Mouse (Mus musculus) midbrain, embryonic 12.5 days (tissue): ENCODE measurements around the gene Iqcg. TPM values are rescaled to one million over a fixed set of nuclear protein-coding genes. Genes with fewer than 3 reads are reported as not detected.

Experiments
- ATAC-seq: fragments of 200-750 bp; cut with Nextera tagmentation; 2 replicates; pipeline ENCODE4 v1.8.0; 2017; ENCODE audit warnings: low read depth, moderate TSS enrichment, moderate library complexity; ENCODE audit not compliant: low FRiP score
- H3K27ac ChIP-seq: fragments of 300-500 bp; sonication (generic); replicated peaks from 2 replicates; pipeline ENCODE4 v1.5.1; 2016; ENCODE audit warnings: mild to moderate bottlenecking
- H3K27me3 ChIP-seq: fragments of 300-500 bp; sonication (generic); 2 replicates; pipeline ENCODE4 v1.6.1; 2016; ENCODE audit warnings: mild to moderate bottlenecking
- H3K36me3 ChIP-seq: fragments of 300-500 bp; sonication (generic); 2 replicates; pipeline ENCODE4 v1.6.1; 2016
- H3K4me1 ChIP-seq: fragments of 300-500 bp; sonication (generic); 2 replicates; pipeline ENCODE4 v1.6.1; 2016
- H3K4me2 ChIP-seq: fragments of 300-500 bp; sonication (generic); replicated peaks from 2 replicates; pipeline ENCODE4 v1.6.1; 2016; ENCODE audit warnings: mild to moderate bottlenecking, moderate library complexity
- H3K4me3 ChIP-seq: fragments of 300-500 bp; sonication (generic); 2 replicates; pipeline ENCODE4 v1.5.1; 2016; ENCODE audit warnings: mild to moderate bottlenecking
- H3K9ac ChIP-seq: fragments of 300-500 bp; sonication (generic); replicated peaks from 2 replicates; pipeline ENCODE4 v1.6.1; 2016; ENCODE audit warnings: mild to moderate bottlenecking, moderate library complexity
- H3K9me3 ChIP-seq: fragments of 300-500 bp; sonication (generic); 2 replicates; pipeline ENCODE4 v1.6.1; 2016; ENCODE audit warnings: mild to moderate bottlenecking
- WGBS: fragments of 180-500 bp; shearing (Covaris S2); methylation state at CpG from one replicate; pipeline ENCODE4 v1.1.7; 2016; 5-methylcytosine and 5-hydroxymethylcytosine counted together
- polyA plus RNA-seq: library from polyadenylated mRNA; unstranded; fragments of >200 nt; fragmentation: Nextera tagmentation; extraction: Ambion mirVana; gene quantifications from 2 replicates; pipeline ENCODE4 v1.2.1, GENCODE M21; 2016

The Iqcg gene
- 4.2 and 5.1 TPM in 2 replicates for polyA plus RNA-seq

DNA sequence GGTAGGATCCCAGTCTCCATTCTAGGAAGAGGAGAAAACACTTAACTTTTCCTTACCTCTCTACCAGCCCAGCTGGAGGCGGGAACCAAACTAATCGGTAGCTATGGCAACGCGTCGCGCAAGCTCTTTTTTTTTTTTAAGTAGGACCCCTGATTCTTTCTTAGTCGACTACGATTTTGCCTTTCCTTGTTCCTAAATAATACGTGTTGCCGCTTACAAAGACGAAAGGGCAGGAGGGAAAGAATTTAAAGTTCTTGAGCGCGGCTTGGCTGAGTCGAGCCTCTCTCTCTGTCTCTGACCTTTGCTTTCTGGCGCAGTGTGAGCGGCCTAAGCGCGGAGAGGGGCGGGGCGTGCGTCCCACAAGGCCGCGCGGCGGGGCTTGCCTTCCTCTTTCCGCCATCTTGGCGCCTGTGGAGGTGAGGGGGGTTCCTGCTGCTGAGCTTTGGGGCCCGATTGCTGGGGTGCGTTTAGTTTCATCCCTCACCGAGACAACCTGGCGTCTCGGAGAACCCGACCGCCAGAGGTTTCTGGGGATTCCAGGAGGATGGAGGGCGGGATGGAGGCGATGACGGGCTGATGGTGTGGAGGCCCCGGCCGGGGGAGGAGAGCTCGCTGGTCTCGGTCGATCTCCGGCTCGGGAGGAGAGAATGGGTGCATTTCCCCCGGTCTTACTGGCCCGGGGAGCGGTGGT, at the start of gene Iqcg, which contains the start of gene Rpl35a:
Gene Iqcg (minus strand): TSS at position 124 of the 691 bp plus-strand sequence.
Gene Rpl35a (plus strand): TSS at position 359 of the 691 bp plus-strand sequence.
- Histone ChIP-seq H3K9me3 (no peaks in the 10 kb centered on the region), H3K27ac (peak within 1 kb of the TSS; percentile 89), H3K36me3 (peaks cover 33% of the 10 kb centered on the region), H3K4me2 (peak within 1 kb of the TSS; percentile 59), H3K4me3 (peak within 1 kb of the TSS; percentile 92), H3K9ac (peak within 1 kb of the TSS; percentile 98), H3K27me3 (no peaks in the 10 kb centered on the region), H3K4me1 (peaks cover 24% of the 10 kb centered on the region)
- under 1% methylated on average over 47 of the region's 47 CpGs for WGBS
- ATAC-seq = peak; percentile 95

DNA sequence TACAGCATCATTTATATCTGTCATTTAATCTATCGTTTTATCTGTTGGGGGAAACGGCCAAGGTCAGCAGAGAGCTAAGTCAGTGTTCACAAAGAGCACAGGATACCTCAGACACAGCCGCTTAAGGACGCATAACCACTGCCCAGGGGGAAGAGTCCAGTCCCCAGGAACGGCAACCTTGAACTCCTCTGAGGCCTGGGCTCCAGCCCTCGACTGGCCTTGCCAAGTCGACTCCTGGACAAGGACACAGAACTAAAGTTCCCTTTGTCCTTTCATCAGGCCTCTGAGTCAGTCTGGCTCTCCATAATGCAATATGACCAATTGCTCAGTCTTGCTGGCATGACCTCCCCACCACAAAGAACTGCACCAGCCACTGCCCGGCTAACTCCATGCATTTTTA, 29.6 kb upstream of the Iqcg start:
- Histone ChIP-seq H3K27me3 (no peaks in the 10 kb centered on the region), H3K9ac (no peak overlapping the region), H3K9me3 (no peaks in the 10 kb centered on the region), H3K36me3 (peaks cover 31% of the 10 kb centered on the region), H3K4me3 (no peak overlapping the region), H3K4me1 (no peaks in the 10 kb centered on the region), H3K27ac (no peak overlapping the region), H3K4me2 (no peak overlapping the region)
- 90% methylated on average over 8 of the region's 8 CpGs for WGBS
- ATAC-seq = no peak

DNA sequence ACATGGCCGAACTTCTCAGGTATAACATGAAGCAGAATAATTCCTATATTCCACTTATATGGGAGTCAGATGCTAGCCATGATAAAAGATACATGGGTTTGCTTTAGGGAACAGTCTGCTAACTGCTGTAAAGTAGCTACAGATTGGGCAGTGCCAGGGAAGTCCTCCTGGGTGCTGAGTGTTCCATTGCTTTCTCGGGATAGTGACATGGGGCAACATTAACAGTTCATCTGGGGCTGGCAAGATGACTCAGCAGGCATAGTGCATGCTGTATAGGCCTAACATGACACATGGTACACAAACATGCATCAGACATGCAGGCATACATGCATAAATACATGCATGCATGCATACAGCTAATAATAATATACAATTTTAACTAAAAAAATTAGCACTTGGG, 28.0 kb upstream of the Iqcg start:
- ATAC-seq = no peak
- no peaks in the 10 kb centered on the region for H3K9me3 ChIP-seq
- no peaks in the 10 kb centered on the region for H3K4me1 ChIP-seq
- WGBS = 93% methylated on average over 2 of the region's 2 CpGs
- H3K36me3 ChIP-seq = peaks cover 16% of the 10 kb centered on the region; the same call in 1 of the 2 replicates
- H3K4me2 ChIP-seq = no peak overlapping the region
- H3K27ac ChIP-seq = no peak overlapping the region
- H3K9ac ChIP-seq = no peak overlapping the region
- H3K4me3 ChIP-seq = no peak overlapping the region
- no peaks in the 10 kb centered on the region for H3K27me3 ChIP-seq

DNA sequence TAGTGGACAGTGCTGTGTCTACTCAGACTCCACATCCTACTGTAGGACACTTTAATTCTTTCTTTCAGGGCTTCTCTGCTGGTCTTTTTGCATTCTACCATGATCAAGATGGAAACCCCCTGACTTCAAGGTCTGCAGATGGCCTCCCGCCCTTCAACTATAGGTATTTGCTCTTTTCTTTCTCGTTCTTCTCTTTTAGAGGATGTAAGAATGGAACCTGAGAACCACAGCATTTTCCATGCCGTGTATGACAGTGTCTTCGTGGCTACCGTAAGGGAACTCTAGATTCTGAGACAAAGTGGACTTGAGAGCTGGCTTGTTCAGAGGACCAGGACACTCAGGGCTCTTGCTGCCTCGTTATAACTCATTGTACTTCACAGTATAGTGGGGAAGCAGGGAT, 26.9 kb upstream of the Iqcg start:
- no peak for ATAC-seq
- no peaks in the 10 kb centered on the region for H3K9me3 ChIP-seq
- H3K36me3 ChIP-seq = peaks cover 19% of the 10 kb centered on the region
- H3K27me3 ChIP-seq = no peaks in the 10 kb centered on the region
- no peaks in the 10 kb centered on the region for H3K4me1 ChIP-seq
- WGBS = 91% methylated on average over 6 of the region's 6 CpGs
- H3K4me2 ChIP-seq = no peak overlapping the region
- no peak overlapping the region for H3K9ac ChIP-seq
- no peak overlapping the region for H3K4me3 ChIP-seq
- no peak overlapping the region for H3K27ac ChIP-seq

DNA sequence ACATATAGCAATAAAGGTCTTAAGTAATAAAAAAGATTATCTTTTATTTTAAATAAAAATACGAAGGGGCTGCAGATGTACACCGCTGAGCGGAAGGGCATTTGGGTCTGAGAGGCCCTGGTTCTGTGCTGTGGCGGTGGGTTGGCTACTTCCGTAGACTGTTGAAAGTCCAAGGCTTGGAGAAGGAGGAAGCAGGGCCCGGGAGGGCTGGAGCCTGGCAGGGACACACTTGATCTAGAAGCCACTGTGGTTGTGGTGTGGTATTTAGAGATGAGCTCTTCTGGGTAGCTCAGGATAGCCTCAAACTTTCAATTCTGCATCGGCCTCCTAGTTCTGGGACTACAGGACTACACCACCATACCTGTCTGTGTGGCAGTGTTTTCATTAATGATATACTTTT, 24.0 kb upstream of the Iqcg start:
- H3K9ac ChIP-seq = no peak overlapping the region
- no peak overlapping the region for H3K4me2 ChIP-seq
- no peaks in the 10 kb centered on the region for H3K27me3 ChIP-seq
- WGBS = 96% methylated on average over 7 of the region's 7 CpGs
- H3K9me3 ChIP-seq = no peaks in the 10 kb centered on the region
- ATAC-seq = no peak
- H3K36me3 ChIP-seq = peaks cover 43% of the 10 kb centered on the region
- no peak overlapping the region for H3K4me3 ChIP-seq
- no peaks in the 10 kb centered on the region for H3K4me1 ChIP-seq
- H3K27ac ChIP-seq = no peak overlapping the region

DNA sequence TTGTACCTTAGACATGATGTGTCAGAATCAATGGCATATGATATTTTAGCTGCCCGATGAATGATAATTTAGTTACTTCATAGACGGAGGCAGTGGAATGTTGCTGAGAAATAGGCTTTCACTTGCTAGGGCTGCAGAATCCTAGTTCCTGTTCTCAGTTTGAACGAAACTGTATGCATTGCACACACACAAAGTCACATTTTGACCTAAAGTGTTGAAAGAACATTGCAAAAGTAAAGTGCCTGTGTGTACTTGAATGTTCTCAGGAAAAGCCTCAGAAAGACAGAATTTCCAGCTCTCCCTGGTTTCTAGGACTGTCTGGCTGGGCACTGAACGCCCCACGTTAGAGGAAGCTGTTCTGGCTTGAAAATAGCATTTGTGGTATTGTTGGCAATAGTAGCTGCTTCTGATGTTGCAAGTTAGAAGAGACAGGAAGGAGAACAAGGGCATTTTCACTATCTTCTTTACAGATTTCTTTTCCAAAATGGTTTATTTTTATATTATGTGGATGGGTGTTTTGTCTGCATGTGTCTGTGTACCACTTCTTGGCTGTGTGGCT, 21.1 kb upstream of the Iqcg start:
- Histone ChIP-seq H3K27me3 (no peaks in the 10 kb centered on the region), H3K9ac (no peak overlapping the region), H3K4me1 (no peaks in the 10 kb centered on the region), H3K36me3 (peaks cover 48% of the 10 kb centered on the region), H3K9me3 (no peaks in the 10 kb centered on the region), H3K27ac (no peak overlapping the region), H3K4me3 (no peak overlapping the region), H3K4me2 (no peak overlapping the region)
- 93% methylated on average over 5 of the region's 5 CpGs for WGBS
- ATAC-seq = no peak

DNA sequence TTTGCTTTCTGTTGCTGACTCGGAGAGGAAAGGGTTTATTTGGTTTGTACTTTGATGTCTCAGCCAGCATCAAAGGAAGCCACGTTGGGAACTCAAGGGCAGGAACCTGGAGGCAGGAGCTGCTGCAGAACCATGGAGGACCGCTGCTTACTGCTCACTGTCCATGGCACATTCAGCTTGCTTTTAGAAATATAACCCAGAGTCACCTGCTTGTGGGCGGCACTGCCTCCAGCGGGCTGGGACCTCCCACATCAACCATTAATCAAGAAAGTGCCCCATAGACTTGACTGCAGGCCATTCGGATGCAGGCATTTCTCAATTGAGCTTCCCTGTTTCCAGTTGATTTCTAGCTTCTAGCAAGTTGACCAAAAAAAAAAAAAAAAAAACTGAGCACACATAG, 20.1 kb upstream of the Iqcg start:
- no peak overlapping the region for H3K27ac ChIP-seq
- H3K27me3 ChIP-seq = no peaks in the 10 kb centered on the region
- 82% methylated on average over 6 of the region's 6 CpGs for WGBS
- peaks cover 50% of the 10 kb centered on the region for H3K36me3 ChIP-seq
- no peaks in the 10 kb centered on the region for H3K9me3 ChIP-seq
- no peak overlapping the region for H3K9ac ChIP-seq
- no peak overlapping the region for H3K4me3 ChIP-seq
- no peak overlapping the region for H3K4me2 ChIP-seq
- no peaks in the 10 kb centered on the region for H3K4me1 ChIP-seq
- ATAC-seq = no peak

DNA sequence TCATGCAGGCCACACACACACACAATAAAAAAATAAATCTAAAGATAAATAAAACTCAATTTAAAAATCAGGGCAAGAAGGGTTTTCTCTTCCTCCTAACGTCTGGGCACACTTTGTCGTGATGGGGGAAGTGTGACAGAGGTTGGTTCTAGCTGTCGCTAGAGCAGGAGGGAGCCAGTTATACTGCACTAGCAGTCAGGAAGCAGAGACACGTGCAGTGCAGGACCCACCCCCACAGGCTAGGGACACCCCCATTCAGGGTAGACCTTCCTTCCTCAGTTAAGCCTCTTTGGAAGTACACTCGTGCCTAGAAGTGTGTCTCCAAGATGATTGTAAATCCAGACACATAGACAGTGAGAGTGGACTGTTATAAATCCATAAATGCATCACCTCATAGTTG, 18.9 kb upstream of the Iqcg start:
- Histone ChIP-seq H3K27ac (no peak overlapping the region), H3K9ac (no peak overlapping the region), H3K4me3 (no peak overlapping the region), H3K4me2 (no peak overlapping the region), H3K27me3 (no peaks in the 10 kb centered on the region), H3K4me1 (no peaks in the 10 kb centered on the region), H3K36me3 (peaks cover 57% of the 10 kb centered on the region), H3K9me3 (no peaks in the 10 kb centered on the region)
- 87% methylated on average over 5 of the region's 5 CpGs for WGBS
- ATAC-seq = no peak

DNA sequence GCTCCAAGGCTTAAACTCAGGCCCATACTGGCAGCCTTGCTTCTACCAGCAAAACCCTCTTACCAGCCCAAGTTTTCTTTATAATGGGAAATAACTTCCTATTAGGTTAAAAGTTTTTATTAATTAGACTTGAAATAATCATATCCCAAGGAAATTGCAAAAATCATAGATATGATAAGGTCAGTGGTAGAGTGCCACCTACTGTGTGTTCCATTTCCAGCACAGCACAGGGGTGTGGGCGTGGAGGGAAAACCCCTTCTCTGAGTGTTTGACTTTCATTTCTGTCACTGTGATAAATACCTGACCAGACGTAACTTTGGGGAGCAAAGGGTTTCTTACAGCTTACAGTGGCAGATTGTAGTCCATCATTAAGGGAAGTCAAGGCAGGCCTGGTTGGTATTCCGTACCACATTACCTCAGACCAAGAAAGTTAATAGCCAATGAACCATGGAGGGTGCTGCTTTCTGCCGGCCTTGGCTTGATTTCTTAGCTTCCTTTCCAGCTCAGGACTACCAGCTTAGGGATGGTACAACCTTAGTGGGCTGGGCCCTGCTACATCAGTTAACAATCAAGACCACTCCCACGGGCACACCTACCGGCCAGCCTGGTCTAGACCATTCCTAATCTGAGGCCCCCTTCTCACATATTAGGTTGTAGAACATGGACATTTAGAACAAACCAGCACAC, 17.0 kb upstream of the Iqcg start:
- Histone ChIP-seq H3K4me3 (no peak overlapping the region), H3K4me2 (no peak overlapping the region), H3K9ac (no peak overlapping the region), H3K9me3 (no peaks in the 10 kb centered on the region), H3K27me3 (no peaks in the 10 kb centered on the region), H3K36me3 (peaks cover 69% of the 10 kb centered on the region), H3K4me1 (no peaks in the 10 kb centered on the region), H3K27ac (no peak overlapping the region)
- no peak for ATAC-seq
- 93% methylated on average over 6 of the region's 6 CpGs for WGBS

DNA sequence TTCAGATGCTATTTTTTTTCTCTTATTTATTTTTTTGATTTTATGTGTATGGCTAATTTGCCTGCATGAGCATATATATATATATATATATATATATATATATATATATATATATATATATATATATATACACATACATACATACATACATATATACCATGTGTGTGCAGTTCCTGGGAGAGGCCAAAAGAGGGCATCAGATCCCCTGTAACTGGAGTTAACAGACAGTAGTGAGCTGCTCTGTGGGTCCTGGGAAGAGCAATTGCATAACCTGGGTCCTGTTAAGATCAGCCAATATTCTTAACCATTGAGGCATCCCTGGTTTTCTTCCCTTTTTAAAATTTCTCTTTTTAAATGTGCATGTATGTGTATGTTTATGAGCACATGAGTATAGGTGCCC, 14.9 kb upstream of the Iqcg start:
- Histone ChIP-seq H3K4me3 (no peak overlapping the region), H3K27me3 (no peaks in the 10 kb centered on the region), H3K36me3 (peaks cover 67% of the 10 kb centered on the region), H3K9me3 (no peaks in the 10 kb centered on the region), H3K4me2 (no peak overlapping the region), H3K4me1 (no peaks in the 10 kb centered on the region), H3K27ac (no peak overlapping the region), H3K9ac (no peak overlapping the region)
- no peak for ATAC-seq

DNA sequence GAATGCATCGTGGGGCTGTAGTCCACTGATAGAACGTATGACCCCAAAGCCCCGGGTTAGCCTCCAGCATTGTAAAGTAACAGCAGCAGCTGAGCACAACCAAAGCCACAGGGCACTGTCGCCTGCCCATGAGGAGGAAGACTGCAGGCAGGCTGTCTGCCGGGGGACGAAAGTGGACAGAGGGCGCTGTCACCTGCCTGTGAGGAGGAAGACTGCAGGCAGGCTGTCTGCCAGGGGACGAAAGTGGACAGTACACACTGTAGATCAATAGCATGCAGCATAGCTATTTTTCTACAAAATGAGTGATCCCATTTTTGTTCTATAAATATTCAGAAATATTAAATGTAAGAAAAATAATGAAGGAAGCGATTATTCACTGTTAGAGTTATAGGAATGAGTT, 8.6 kb upstream of the Iqcg start:
- Histone ChIP-seq H3K9me3 (no peaks in the 10 kb centered on the region), H3K36me3 (peaks cover 43% of the 10 kb centered on the region), H3K4me3 (no peak overlapping the region), H3K4me1 (peaks cover 25% of the 10 kb centered on the region), H3K27ac (no peak overlapping the region), H3K9ac (no peak overlapping the region), H3K27me3 (no peaks in the 10 kb centered on the region), H3K4me2 (no peak overlapping the region)
- no peak for ATAC-seq
- WGBS = 70% methylated on average over 9 of the region's 9 CpGs

DNA sequence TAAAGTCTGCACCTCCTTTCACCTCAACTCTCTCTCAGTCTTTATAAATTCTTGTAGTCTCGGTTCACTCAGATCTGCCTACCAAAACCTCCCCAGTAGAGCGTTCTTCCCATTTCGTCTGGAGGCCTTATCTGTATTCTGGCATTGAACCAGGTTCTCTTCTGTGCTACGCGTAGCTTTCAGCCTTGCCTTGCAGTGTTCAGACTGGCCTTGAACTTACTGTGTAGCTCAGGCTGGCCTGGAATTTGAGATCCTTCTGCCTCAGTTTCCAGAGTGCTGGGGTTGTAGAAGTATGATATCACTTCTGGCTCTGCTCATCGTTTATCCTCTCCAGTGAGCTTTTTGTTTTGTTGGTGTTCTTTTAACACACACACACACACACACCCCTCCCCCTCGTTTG, 7.2 kb upstream of the Iqcg start:
- Histone ChIP-seq H3K4me1 (peaks cover 36% of the 10 kb centered on the region), H3K4me2 (peak overlapping the region; percentile 79), H3K9me3 (no peaks in the 10 kb centered on the region), H3K27ac (no peak overlapping the region), H3K27me3 (no peaks in the 10 kb centered on the region), H3K4me3 (peak overlapping the region; percentile 90), H3K9ac (peak overlapping the region; percentile 87), H3K36me3 (peaks cover 45% of the 10 kb centered on the region)
- 28% methylated on average over 7 of the region's 7 CpGs for WGBS
- no peak for ATAC-seq
